Mouse (Mus musculus) C2C12 (cell line): ENCODE data around the gene Pde4c. TPM values are rescaled to one million over a fixed set of nuclear protein-coding genes. Genes with fewer than 3 reads are reported as not detected.

Source experiments
- H3K27me3 ChIP-seq: one replicate; pipeline ENCODE4 v1.6.1; 2011; ENCODE audit not compliant: control insufficient read depth, insufficient read depth, insufficient read length
- H3K36me3 ChIP-seq: one replicate; pipeline ENCODE4 v1.6.1; 2011; ENCODE audit not compliant: control insufficient read depth, insufficient read depth
- H3K4me3 ChIP-seq: one replicate; pipeline ENCODE4 v1.5.1; 2011; ENCODE audit warnings: mild to moderate bottlenecking, control low read depth; ENCODE audit not compliant: poor library complexity, insufficient read depth, severe bottlenecking
- H3K79me2 ChIP-seq: one replicate; pipeline ENCODE4 v1.6.1; 2011; ENCODE audit not compliant: control insufficient read depth, insufficient read depth
- H3K79me3 ChIP-seq: one replicate; pipeline ENCODE4 v1.6.1; 2011; ENCODE audit warnings: low read depth, control low read depth
- H3ac ChIP-seq: one replicate; pipeline ENCODE3; 2011; ENCODE audit warnings: low read depth; ENCODE audit not compliant: control insufficient read depth, insufficient read length
- CEBPB ChIP-seq: IDR thresholded peaks from one replicate; pipeline ENCODE4 v1.6.1; 2011; ENCODE audit warnings: low read depth, mild to moderate bottlenecking, control low read depth, moderate library complexity
- CTCF ChIP-seq: IDR thresholded peaks from one replicate; pipeline ENCODE4 v1.5.1; 2011; ENCODE audit not compliant: control insufficient read depth, insufficient read depth, insufficient read length
- FOSL1 ChIP-seq: IDR thresholded peaks from one replicate; pipeline ENCODE4 v1.8.0; 2011; ENCODE audit warnings: mild to moderate bottlenecking, low read length; ENCODE audit not compliant: poor library complexity, insufficient read depth, severe bottlenecking
- MAX ChIP-seq: IDR thresholded peaks from one replicate; pipeline ENCODE4 v1.6.1; 2011; ENCODE audit warnings: mild to moderate bottlenecking, control low read depth
- MYOD1 ChIP-seq: IDR thresholded peaks from one replicate; pipeline ENCODE4 v1.6.1; 2011; ENCODE audit warnings: low read depth; ENCODE audit not compliant: control insufficient read depth, insufficient read length
- MYOG ChIP-seq: IDR thresholded peaks from one replicate; pipeline ENCODE4 v1.6.1; 2011; ENCODE audit not compliant: control insufficient read depth, insufficient read length; ENCODE audit errors: extremely low read depth
- USF1 ChIP-seq: IDR thresholded peaks from one replicate; pipeline ENCODE4 v1.6.1; 2011; ENCODE audit warnings: low read depth, mild to moderate bottlenecking, control low read depth, moderate library complexity
- polyA plus RNA-seq: library from polyadenylated mRNA; unstranded; fragments of >200 nt; fragmentation: generic; extraction: Trizol; gene quantifications from one replicate; pipeline ENCODE4 v1.2.1, GENCODE M21; 2012; ENCODE audit warnings: missing spikeins

Pde4c gene
- polyA plus RNA-seq, 1 experiment, result 0.01 TPM

DNA sequence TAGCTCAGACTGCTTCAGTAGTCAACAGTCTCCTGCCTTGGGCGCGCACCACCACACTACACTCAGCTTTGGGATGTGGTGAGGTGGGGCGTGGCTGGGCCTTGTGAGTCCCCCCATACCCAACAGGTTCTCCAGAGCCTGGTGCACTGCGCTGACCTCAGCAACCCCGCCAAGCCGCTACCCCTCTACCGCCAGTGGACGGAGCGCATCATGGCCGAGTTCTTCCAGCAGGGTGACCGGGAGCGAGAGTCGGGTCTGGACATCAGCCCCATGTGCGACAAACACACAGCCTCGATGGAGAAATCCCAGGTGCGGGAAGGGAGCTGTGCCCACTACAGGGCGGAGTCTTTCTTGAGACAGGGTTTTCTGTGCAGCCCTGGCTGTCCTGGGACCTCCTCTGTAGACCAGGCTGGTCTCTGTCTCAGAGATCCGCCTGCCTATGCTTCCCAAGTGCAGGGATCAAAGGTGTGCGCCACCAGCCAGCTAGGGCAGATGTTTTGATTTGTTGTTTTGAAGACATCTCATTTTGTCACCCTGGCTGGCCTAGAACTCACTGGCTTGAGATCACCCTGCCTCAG is 25.7 kb downstream of the Pde4c start:
- H3K79me2 ChIP-seq, result no peaks in the 10 kb centered on the region
- no peaks in the 10 kb centered on the region for H3K36me3 ChIP-seq
- no peaks in the 10 kb centered on the region for H3K79me3 ChIP-seq
- no peak for TF ChIP-seq MAX
- no peak for TF ChIP-seq CEBPB
- TF ChIP-seq FOSL1, result no peak
- TF ChIP-seq USF1, result no peak
- no peak for TF ChIP-seq CTCF
- TF ChIP-seq MYOD1, result no peak
- TF ChIP-seq MYOG, result no peak
- peaks cover 18% of the 10 kb centered on the region for H3K27me3 ChIP-seq
- no peak overlapping the region for H3K4me3 ChIP-seq
- no peak overlapping the region for H3ac ChIP-seq

- Histone ChIP-seq H3K4me3 (no peak overlapping the region), H3ac (no peak overlapping the region), H3K27me3 (peaks cover 17% of the 10 kb centered on the region), H3K36me3 (no peaks in the 10 kb centered on the region), H3K79me3 (no peaks in the 10 kb centered on the region), H3K79me2 (no peaks in the 10 kb centered on the region)
- TF ChIP-seq MYOG (no peak), CTCF (no peak), FOSL1 (no peak), MAX (no peak), CEBPB (no peak), MYOD1 (no peak), USF1 (no peak)
Observed at GRCm38 (mm10) chr8:70750128-70750680, 26.7 kb downstream of the Pde4c start.

GRCm38 (mm10) chr8:70752000-70752764 is 28.7 kb downstream of the Pde4c start:
- TF ChIP-seq USF1, result no peak
- TF ChIP-seq MYOG, result no peak
- no peak for TF ChIP-seq FOSL1
- no peak overlapping the region for H3K4me3 ChIP-seq
- H3K27me3 ChIP-seq, result peaks cover 10% of the 10 kb centered on the region
- H3ac ChIP-seq, result no peak overlapping the region
- no peaks in the 10 kb centered on the region for H3K79me2 ChIP-seq
- peaks cover 9% of the 10 kb centered on the region for H3K36me3 ChIP-seq
- no peaks in the 10 kb centered on the region for H3K79me3 ChIP-seq

DNA sequence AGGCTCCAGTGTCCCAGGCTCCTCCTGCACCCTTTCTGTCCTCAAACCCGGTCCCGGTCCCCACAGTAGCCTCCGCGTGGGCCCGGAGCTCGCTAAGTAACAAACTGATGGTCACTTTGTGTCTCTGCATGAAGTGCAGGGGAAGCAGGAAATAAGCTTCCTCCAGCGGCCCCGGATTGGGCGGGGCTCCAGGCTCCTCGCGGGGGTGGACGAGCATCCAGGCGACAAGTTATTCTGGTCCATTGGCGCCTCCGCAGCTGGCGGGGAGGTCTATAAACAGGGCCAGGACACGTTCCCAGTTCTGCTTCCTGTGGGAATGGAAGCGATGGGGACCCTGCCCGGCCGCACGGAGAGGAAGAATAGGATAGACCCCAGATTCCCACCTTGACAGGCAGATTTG is 29.6 kb downstream of the Pde4c start:
- no peak overlapping the region for H3K4me3 ChIP-seq
- no peak for TF ChIP-seq CEBPB
- no peak for TF ChIP-seq CTCF
- no peak for TF ChIP-seq USF1
- no peak for TF ChIP-seq MYOG
- TF ChIP-seq MAX, result no peak
- no peak for TF ChIP-seq MYOD1
- TF ChIP-seq FOSL1, result no peak

DNA sequence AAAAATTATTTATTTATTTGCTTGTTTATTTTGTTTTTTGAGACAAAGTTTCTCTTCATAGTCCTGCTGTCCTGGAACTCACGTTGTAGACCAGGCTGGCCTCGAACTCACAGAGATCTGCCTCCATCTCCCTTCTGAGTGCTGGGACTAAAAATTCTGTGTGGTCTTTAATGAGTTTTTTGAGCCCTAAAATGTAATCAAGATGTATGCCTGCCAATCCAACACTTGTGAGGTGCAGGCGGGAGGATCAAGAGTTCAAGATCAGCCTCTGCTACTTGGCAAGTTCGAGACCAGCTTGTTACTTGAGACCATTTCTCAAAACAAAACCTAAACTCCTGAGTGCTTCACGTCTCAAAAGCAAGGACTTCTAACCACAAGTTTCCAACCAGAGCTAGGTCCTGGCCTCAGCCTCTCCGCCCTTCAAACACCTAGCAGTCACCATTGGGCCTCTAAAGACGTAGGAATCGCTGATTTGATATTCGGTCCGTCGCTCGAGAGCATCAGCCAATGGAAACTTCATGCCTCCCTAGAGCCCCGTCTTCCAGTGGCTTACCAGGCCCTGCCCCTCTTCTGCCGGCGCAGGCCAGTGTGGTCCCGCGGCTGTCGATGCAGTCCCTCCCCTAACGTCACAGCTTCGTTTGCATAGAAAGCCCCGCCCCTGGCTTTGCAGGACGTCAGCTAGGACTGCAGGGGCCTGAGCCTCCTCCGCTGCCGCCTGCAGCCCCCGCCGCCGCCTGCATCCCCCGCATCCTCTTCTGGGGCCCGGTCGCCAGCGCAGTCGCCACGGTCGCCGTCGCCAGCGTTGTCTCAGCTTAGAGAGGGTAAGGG is 30.7 kb downstream of the Pde4c start, which contains the start of gene Rab3a:
Gene Rab3a, plus strand, starts transcription at position 637 of the 828 bp plus-strand sequence.
- Histone ChIP-seq H3K4me3 (peak within 1 kb of the TSS; percentile 49), H3K79me2 (peaks cover 1% of the 10 kb centered on the region), H3K36me3 (peaks cover 10% of the 10 kb centered on the region), H3K79me3 (no peaks in the 10 kb centered on the region), H3ac (peak within 1 kb of the TSS; percentile 61), H3K27me3 (no peaks in the 10 kb centered on the region)
- TF ChIP-seq MYOD1, result no peak
- no peak for TF ChIP-seq MYOG
- no peak for TF ChIP-seq CTCF
- TF ChIP-seq USF1, result no peak
- no peak for TF ChIP-seq FOSL1
- TF ChIP-seq MAX, result no peak
- no peak for TF ChIP-seq CEBPB

More for the DNA sequence above, 29.6 kb downstream of the Pde4c start:
- H3K27me3 ChIP-seq, result peaks cover 6% of the 10 kb centered on the region
- no peaks in the 10 kb centered on the region for H3K79me2 ChIP-seq
- no peaks in the 10 kb centered on the region for H3K79me3 ChIP-seq
- H3ac ChIP-seq, result peak overlapping the region; percentile 56
- peaks cover 10% of the 10 kb centered on the region for H3K36me3 ChIP-seq
